ENCODE assay signal across 27 mouse cellular contexts in genomic region chr16:9115548-9115947, GRCm38 (mm10).
DNase-seq lines count a peak whose midpoint lies in the region; ATAC-seq and TF ChIP-seq lines count a peak whose summit lies in the region.
"Had no signal": no experiment of that assay in that cellular context is flagged by ENCODE, and none has a peak within 500 bp of the region (broad histone marks: within the 10 kb centered on the region; RNA-seq: fewer than 3 reads in every experiment).

No protein-coding gene starts in this region.

- H3K4me1 ChIP-seq in hindbrain, embryonic 11.5 days (replicated peaks; ENCODE audit: control insufficient read depth, insufficient read depth, low read length) = 0 out of 2 replicates have a peak, but pooled peaks cover 2% of the 10 kb centered on the region
- peaks cover 19% of the 10 kb centered on the region; the same call in 1 of the 2 replicates for H3K4me1 ChIP-seq in hindbrain, embryonic 13.5 days (replicated peaks)
- H3K4me1 ChIP-seq in embryonic facial prominence, embryonic 14.5 days (ENCODE audit: control insufficient read depth, insufficient read depth, low read length) = no peaks in the 10 kb centered on the region
- H3K4me1 ChIP-seq: heart, embryonic 10.5 days; liver, embryonic 13.5 days had no signal

- TF ChIP-seq CTCF in brain, embryonic 14.5 days (IDR thresholded peaks at IDR 0.05; ENCODE audit: borderline replicate concordance, extremely low read depth, insufficient read depth, insufficient read length) = no peak

- no peaks in the 10 kb centered on the region for H3K27me3 ChIP-seq in hindbrain, embryonic 11.5 days (ENCODE audit: control insufficient read depth, insufficient read depth, low read length)
- no peaks in the 10 kb centered on the region for H3K27me3 ChIP-seq in hindbrain, embryonic 13.5 days
- H3K27me3 ChIP-seq in embryonic facial prominence, embryonic 14.5 days (replicated peaks; ENCODE audit: control insufficient read depth, insufficient read depth, low read length) = no peaks in the 10 kb centered on the region
- H3K27me3 ChIP-seq: CH12.LX; embryonic facial prominence, embryonic 12.5 days; liver, embryonic 13.5 days; Patski had no signal

- 40% methylated on average over 5 of the region's 5 CpGs for WGBS in hindbrain, embryonic 11.5 days
- 40% methylated on average over 5 of the region's 5 CpGs for WGBS in hindbrain, embryonic 13.5 days
- WGBS in embryonic facial prominence, embryonic 14.5 days = 13% methylated on average over 5 of the region's 5 CpGs

- no peaks in the 10 kb centered on the region for H3K36me3 ChIP-seq in hindbrain, embryonic 11.5 days (ENCODE audit: control insufficient read depth, insufficient read depth, low read length)
- H3K36me3 ChIP-seq in hindbrain, embryonic 13.5 days = no peaks in the 10 kb centered on the region
- H3K36me3 ChIP-seq in embryonic facial prominence, embryonic 14.5 days (ENCODE audit: control insufficient read depth, insufficient read depth, low read length) = no peaks in the 10 kb centered on the region
- H3K36me3 ChIP-seq: embryonic facial prominence, embryonic 12.5 days; G1E; heart, embryonic 10.5 days; liver, embryonic 13.5 days had no signal

- H3K9me3 ChIP-seq in hindbrain, embryonic 11.5 days (ENCODE audit: control insufficient read depth, low read length) = no peaks in the 10 kb centered on the region
- H3K9me3 ChIP-seq in hindbrain, embryonic 13.5 days = 0 out of 2 replicates have a peak, but pooled peaks cover 3% of the 10 kb centered on the region
- H3K9me3 ChIP-seq in embryonic facial prominence, embryonic 14.5 days (ENCODE audit: control insufficient read depth, low read length) = no peaks in the 10 kb centered on the region
- H3K9me3 ChIP-seq: embryonic facial prominence, embryonic 12.5 days; G1E; heart, embryonic 10.5 days; liver, embryonic 13.5 days had no signal

- H3K27ac ChIP-seq in hindbrain, embryonic 11.5 days (ENCODE audit: low read depth, low read length) = no peak overlapping the region
- H3K27ac ChIP-seq in hindbrain, embryonic 13.5 days = no peak overlapping the region
- H3K27ac ChIP-seq in embryonic facial prominence, embryonic 14.5 days (replicated peaks; ENCODE audit: low read depth, low read length) = no peak overlapping the region
- H3K27ac ChIP-seq: embryonic facial prominence, embryonic 12.5 days; heart, embryonic 10.5 days; liver, embryonic 13.5 days had no signal

- DNase-seq in hindbrain, embryonic 11.5 days (ENCODE audit: low spot score) = peak; percentile 56
- DNase-seq in brain, embryonic 14.5 days (ENCODE audit: low read depth) = peak; percentile 79
- DNase-seq in embryo, embryonic 10.5 days (ENCODE audit: low spot score) = peak; percentile 81
- DNase-seq in embryonic facial prominence, embryonic 14.5 days (ENCODE audit: low spot score) = peak; percentile 47
- no peak for DNase-seq in left cerebral cortex, postnatal 14 days (ENCODE audit: low spot score in 2 of 2)
- DNase-seq: adrenal gland, adult 2 months; B cell, adult 2 months; cerebellum, adult 18-20 months; cerebellum, postnatal 14 days; forebrain, postnatal 0 days; gastrocnemius, postnatal 36 days; heart, postnatal 4 days; kidney, postnatal 25 days; liver, embryonic 13.5 days; lung, adult 2 months; lung, postnatal 14 days had no signal

- no peak for ATAC-seq in hindbrain, embryonic 11.5 days (ENCODE audit: low FRiP score)
- ATAC-seq in hindbrain, embryonic 13.5 days (ENCODE audit: low FRiP score) = no peak
- 0 out of 2 replicates have a peak, but pooled peaks have one; percentile 57 for ATAC-seq in embryonic facial prominence, embryonic 14.5 days (ENCODE audit: low read depth)
- ATAC-seq in granulocyte monocyte progenitor cell, adult 5-6 weeks (replicated peaks; ENCODE audit: poor library complexity, severe bottlenecking) = no peak
- ATAC-seq: forebrain, postnatal 0 days; intestine, postnatal 0 days; midbrain, embryonic 16.5 days; Patski had no signal

- TF ChIP-seq POLR2A in brain, embryonic 14.5 days (IDR thresholded peaks at IDR 0.05; ENCODE audit: borderline replicate concordance, extremely low read depth, insufficient read depth, insufficient read length, poor library complexity, severe bottlenecking) = no peak

- H3K9ac ChIP-seq in hindbrain, embryonic 11.5 days (ENCODE audit: low read depth, low read length) = no peak overlapping the region
- H3K9ac ChIP-seq in hindbrain, embryonic 13.5 days = no peak overlapping the region
- H3K9ac ChIP-seq in embryonic facial prominence, embryonic 14.5 days (ENCODE audit: low read depth, low read length) = no peak overlapping the region
- H3K9ac ChIP-seq: embryonic facial prominence, embryonic 12.5 days; forebrain, postnatal 0 days; liver, embryonic 13.5 days had no signal

- H3K4me2 ChIP-seq in hindbrain, embryonic 11.5 days (replicated peaks; ENCODE audit: low read depth, low read length) = no peak overlapping the region
- H3K4me2 ChIP-seq in hindbrain, embryonic 13.5 days = no peak overlapping the region
- no peak overlapping the region for H3K4me2 ChIP-seq in embryonic facial prominence, embryonic 14.5 days (ENCODE audit: low read depth, low read length)
- H3K4me2 ChIP-seq: embryonic facial prominence, embryonic 12.5 days; liver, embryonic 13.5 days had no signal

- no peak overlapping the region for H3K4me3 ChIP-seq in hindbrain, embryonic 11.5 days (ENCODE audit: low read depth, low read length)
- H3K4me3 ChIP-seq in hindbrain, embryonic 13.5 days = no peak overlapping the region
- no peak overlapping the region for H3K4me3 ChIP-seq in embryonic facial prominence, embryonic 14.5 days (ENCODE audit: low read depth, low read length)
- H3K4me3 ChIP-seq: embryonic facial prominence, embryonic 12.5 days; erythroblast, embryonic 14.5 days; heart, embryonic 10.5 days; liver, embryonic 13.5 days; myocyte had no signal

- intact Hi-C loops in left cerebral cortex, postnatal 14 days (cut with DNase I) = no loop called here

Comparison
In these comparisons a context has a peak if more than half of its experiments do, and no peak if none do; other contexts are left out.
1. DNase-seq: peak in hindbrain, embryonic 11.5 days (single experiment), brain, embryonic 14.5 days (single experiment), embryo, embryonic 10.5 days (single experiment) and embryonic facial prominence, embryonic 14.5 days (single experiment); none in left cerebral cortex, postnatal 14 days (0 of 2).